Mouse (Mus musculus) megakaryocyte, embryonic 14.5 days (primary cell): ENCODE results near the gene Ugt1a6b.

Experiments
- FLI1 ChIP-seq: IDR thresholded peaks from 2 replicates; pipeline ENCODE4 v1.6.1; 2012; ENCODE audit warnings: low read length, inconsistent platforms, mixed read lengths
- GATA1 ChIP-seq: IDR thresholded peaks from 3 replicates; pipeline ENCODE4 v1.6.1; 2012; ENCODE audit warnings: mixed read lengths, low read length, inconsistent platforms, borderline replicate concordance

DNA sequence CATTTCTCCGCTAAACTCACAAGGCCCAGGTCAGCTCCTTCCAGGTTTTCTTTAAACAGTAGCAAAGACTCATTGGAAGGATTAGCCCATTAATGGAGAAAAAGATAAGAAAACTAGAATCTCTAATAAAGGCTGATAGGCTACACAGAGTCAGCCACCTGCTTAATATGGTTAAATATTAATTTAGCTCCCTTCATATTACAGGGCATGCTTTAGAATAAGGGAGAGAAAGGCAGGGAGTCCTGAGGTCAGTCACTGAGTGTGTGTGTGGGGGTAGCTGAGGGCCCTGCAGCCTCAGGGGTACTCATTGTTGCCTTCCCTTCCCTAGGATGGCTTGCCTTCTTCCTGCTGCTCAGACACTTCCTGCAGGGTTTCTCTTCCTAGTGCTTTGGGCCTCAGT, 35.1 kb downstream of the Ugt1a6b start:
- TF ChIP-seq GATA1 (no peak), FLI1 (no peak)
